Mouse (Mus musculus) liver, postnatal 0 days (tissue): ENCODE data around the gene Cdh24.
A peak's percentile ranks its signal among the peaks of the same experiment; 100 is the strongest.

Experiments used
- CTCF ChIP-seq: sonication (generic); IDR thresholded peaks from 2 replicates; pipeline ENCODE4 v1.5.1; 2016; ENCODE audit warnings: antibody characterized with exemption, low read depth
- EP300 ChIP-seq: IDR thresholded peaks from 2 replicates; pipeline ENCODE4 v1.6.1; 2016; ENCODE audit warnings: antibody characterized with exemption, low read depth, mild to moderate bottlenecking

DNA sequence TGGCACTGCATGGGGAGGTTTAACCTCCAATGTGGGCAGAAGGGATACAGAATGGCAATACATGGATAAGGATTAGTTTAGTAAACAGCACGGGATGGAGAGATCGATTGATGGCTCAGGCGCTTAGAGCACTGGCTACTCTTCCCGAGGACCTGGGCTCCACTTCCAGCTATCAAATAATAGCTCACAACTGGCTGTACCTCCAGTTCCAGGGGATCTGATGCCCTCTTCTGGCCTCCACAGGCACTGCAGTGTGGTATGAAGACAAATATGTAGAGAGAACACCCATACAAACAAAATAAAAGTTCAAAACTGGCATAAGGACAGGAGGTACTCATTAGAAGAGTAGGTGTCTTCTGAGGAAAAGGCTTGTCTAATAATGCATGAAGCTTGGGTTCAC, 28.2 kb upstream of the Cdh24 start:
- TF ChIP-seq EP300 (no peak), CTCF (peak; percentile 84)
